Mouse (Mus musculus): ENCODE measurements around the gene Nutm2.

- peak; percentile 60 for TF ChIP-seq HCFC1 (IDR thresholded peaks at IDR 0.05; ENCODE audit: low read depth, low read length)
- peak; percentile 72; the same call in 1 of the 2 replicates for TF ChIP-seq ZMIZ1 (IDR thresholded peaks at IDR 0.05; ENCODE audit: low read depth, low read length)
- TF ChIP-seq CTCF (conservative IDR thresholded peaks at IDR 0.05 in 1 of 2, IDR thresholded peaks at IDR 0.05 in 1 of 2; ENCODE audit: low read depth in 2 of 2, low read length in 2 of 2), result no peak
- peak; percentile 38; the same call in 1 of the 2 replicates for TF ChIP-seq MYC (IDR thresholded peaks at IDR 0.05; ENCODE audit: low read depth, low read length)
- TF ChIP-seq POLR2A (IDR thresholded peaks at IDR 0.05; ENCODE audit: low read depth, low read length), result peak; percentile 85
- no peak for TF ChIP-seq USF1 (IDR thresholded peaks at IDR 0.05; ENCODE audit: low read depth, low read length)
- no peak; the same call in 1 of the 2 replicates for TF ChIP-seq MXI1 (IDR thresholded peaks at IDR 0.05; ENCODE audit: low read depth, low read length)
- TF ChIP-seq TCF12 (IDR thresholded peaks at IDR 0.05; ENCODE audit: low read depth, low read length), result peak; percentile 85
- TF ChIP-seq EP300 (IDR thresholded peaks at IDR 0.05; ENCODE audit: low read length), result no peak
- no peak for TF ChIP-seq RAD21 (IDR thresholded peaks at IDR 0.05; ENCODE audit: low read depth, low read length)
- peak; percentile 60 for TF ChIP-seq SIN3A (IDR thresholded peaks at IDR 0.05; ENCODE audit: low read length)
- no peak for TF ChIP-seq MAZ (IDR thresholded peaks at IDR 0.05; ENCODE audit: low read depth, low read length)
These were observed 49.5 kb upstream of the Nutm2 start, which contains the start of gene Fbxw17 for GRCm38 (mm10) chr13:50417389-50418183.
